Mouse (Mus musculus): ENCODE measurements around the gene Ogfr. TPM values are rescaled to one million over a fixed set of nuclear protein-coding genes. Genes with fewer than 3 reads are reported as not detected.

Ogfr gene
- total and polyA plus RNA-seq, 3 experiments = 57.3 to 79.1 (median 67.0) TPM

DNA sequence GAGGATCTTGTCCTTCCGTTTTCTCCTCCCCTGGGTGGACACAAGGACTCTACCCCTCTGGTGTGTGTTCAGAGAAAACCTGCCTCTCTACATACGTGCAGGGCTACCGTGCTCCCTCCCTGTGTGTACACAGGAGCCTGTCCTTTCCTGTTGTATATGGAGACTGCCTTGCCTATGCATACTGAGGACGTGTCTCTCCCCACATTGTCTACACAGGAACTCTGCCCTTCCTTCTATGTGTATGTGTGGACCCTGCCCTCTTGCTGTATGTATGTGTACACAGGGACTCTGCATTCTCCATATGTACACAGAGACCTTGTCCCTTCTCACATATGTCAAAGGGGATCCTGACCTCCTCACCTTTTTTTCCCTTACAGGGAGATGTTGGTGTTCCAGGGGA, 21.2 kb downstream of the Ogfr start:
- H3K4me2 ChIP-seq (ENCODE audit: insufficient read depth, low read depth, poor library complexity, severe bottlenecking) = no peak overlapping the region
- no peak overlapping the region for H3K27ac ChIP-seq (ENCODE audit: insufficient read depth, low read depth)
- no peak for TF ChIP-seq RCOR1 (conservative IDR thresholded peaks at IDR 0.05; ENCODE audit: low read depth, low read length)
- no peak for TF ChIP-seq USF2 (conservative IDR thresholded peaks at IDR 0.05; ENCODE audit: low read depth, low read length)
- TF ChIP-seq HCFC1 (IDR thresholded peaks at IDR 0.05; ENCODE audit: low read depth, low read length) = no peak
- no peak for TF ChIP-seq EP300 (IDR thresholded peaks at IDR 0.05; ENCODE audit: low read length)
- no peak for TF ChIP-seq CTCF (conservative IDR thresholded peaks at IDR 0.05 in 1 of 2, IDR thresholded peaks at IDR 0.05 in 1 of 2; ENCODE audit: low read depth in 2 of 2, low read length in 2 of 2)
- no peak for TF ChIP-seq MAFK (IDR thresholded peaks at IDR 0.05; ENCODE audit: insufficient replicate concordance, low read length)
- no peak for TF ChIP-seq ELF1 (IDR thresholded peaks at IDR 0.05; ENCODE audit: low read depth, low read length)
- TF ChIP-seq POLR2AphosphoS2 (IDR thresholded peaks at IDR 0.05; ENCODE audit: low read depth, low read length) = no peak
- TF ChIP-seq ETS1 (conservative IDR thresholded peaks at IDR 0.05; ENCODE audit: low read depth, low read length) = no peak
- TF ChIP-seq ZKSCAN1 (IDR thresholded peaks at IDR 0.05; ENCODE audit: borderline replicate concordance, low read depth, low read length) = no peak
- TF ChIP-seq ZC3H11A (IDR thresholded peaks at IDR 0.05; ENCODE audit: low read depth, low read length) = no peak
- no peak for TF ChIP-seq RAD21 (IDR thresholded peaks at IDR 0.05; ENCODE audit: low read depth, low read length)
- TF ChIP-seq MYC (IDR thresholded peaks at IDR 0.05; ENCODE audit: low read depth, low read length) = no peak
- no peak for TF ChIP-seq PAX5 (IDR thresholded peaks at IDR 0.05; ENCODE audit: low read length)
- no peak for TF ChIP-seq CHD1 (IDR thresholded peaks at IDR 0.05; ENCODE audit: low read depth, low read length)
- no peak for TF ChIP-seq GABPA (IDR thresholded peaks at IDR 0.05; ENCODE audit: insufficient replicate concordance, low read depth, low read length)
- no peak for TF ChIP-seq KAT2A (IDR thresholded peaks at IDR 0.05; ENCODE audit: insufficient replicate concordance, low read length)
- TF ChIP-seq TCF12 (IDR thresholded peaks at IDR 0.05; ENCODE audit: low read depth, low read length) = no peak
- peaks cover 2 to 6% of the 10 kb centered on the region in 2 experiments; a peak in 1 of 4 replicates for H3K4me1 ChIP-seq (ENCODE audit: control insufficient read depth in 1 of 2, insufficient read depth in 2 of 2)
- in situ Hi-C loops (cut with MboI; ENCODE audit: low pct_ligation_motif_present, low pct_unique_long_range_greater_than_20kb, low sequenced_read_pairs) (no loop called here), dilution Hi-C loops (cut with MboI; ENCODE audit: extremely low pct_ligation_motif_present, extremely low pct_unique_long_range_greater_than_20kb, low sequenced_read_pairs) (no loop called here)
- no peak overlapping the region for H3K4me3 ChIP-seq (replicated peaks in 1 of 3; ENCODE audit: low read depth in 2 of 3, low read length in 2 of 3, poor library complexity in 1 of 3)
- H3K9ac ChIP-seq (ENCODE audit: insufficient read depth, low read depth) = no peak overlapping the region
- no peaks in the 10 kb centered on the region for H3K9me3 ChIP-seq (replicated peaks; ENCODE audit: low read length)
- no peaks in the 10 kb centered on the region for H3K27me3 ChIP-seq (replicated peaks)
- no peaks in the 10 kb centered on the region for H3K79me2 ChIP-seq (replicated peaks; ENCODE audit: control insufficient read depth, extremely low read depth, insufficient read depth, poor library complexity, severe bottlenecking)
- H3K36me3 ChIP-seq (replicated peaks in 1 of 2; ENCODE audit: control insufficient read depth in 1 of 2, insufficient read depth in 1 of 2, low read length in 1 of 2) = peaks cover 5 to 73% of the 10 kb centered on the region in 2 experiments
- no peak for DNase-seq (ENCODE audit: extremely low read depth)

DNA sequence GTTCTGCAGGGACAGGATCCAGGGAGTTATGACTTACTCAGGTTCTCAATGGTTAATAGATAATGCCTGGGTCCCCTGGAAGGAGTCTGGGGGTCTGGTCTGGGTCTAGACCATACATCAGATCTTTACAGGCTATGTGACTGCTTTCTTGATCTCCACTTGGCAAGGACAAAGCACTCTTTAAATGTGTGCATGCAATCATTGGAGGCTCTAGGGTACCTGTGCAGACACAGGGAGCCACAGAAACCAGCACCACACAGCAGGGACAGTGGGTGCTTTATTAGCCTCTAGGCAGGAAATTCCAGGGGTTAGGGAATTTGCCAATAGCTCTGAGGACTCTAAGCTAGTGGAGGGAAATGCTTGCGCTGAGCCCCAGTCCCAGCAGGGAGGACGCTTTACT, 22.8 kb downstream of the Ogfr start:
- Histone ChIP-seq H3K27me3 (replicated peaks) (no peaks in the 10 kb centered on the region), H3K79me2 (replicated peaks; ENCODE audit: control insufficient read depth, extremely low read depth, insufficient read depth, poor library complexity, severe bottlenecking) (no peaks in the 10 kb centered on the region), H3K4me3 (replicated peaks in 1 of 3; ENCODE audit: low read depth in 2 of 3, low read length in 2 of 3, poor library complexity in 1 of 3) (no peak overlapping the region), H3K9me3 (replicated peaks; ENCODE audit: low read length) (no peaks in the 10 kb centered on the region), H3K4me2 (ENCODE audit: insufficient read depth, low read depth, poor library complexity, severe bottlenecking) (no peak overlapping the region), H3K27ac (ENCODE audit: insufficient read depth, low read depth) (no peak overlapping the region), H3K9ac (ENCODE audit: insufficient read depth, low read depth) (no peak overlapping the region), H3K36me3 (replicated peaks in 1 of 2; ENCODE audit: control insufficient read depth in 1 of 2, insufficient read depth in 1 of 2, low read length in 1 of 2) (peaks cover 5 to 70% of the 10 kb centered on the region in 2 experiments), H3K4me1 (ENCODE audit: control insufficient read depth in 1 of 2, insufficient read depth in 2 of 2) (no peaks in the 10 kb centered on the region)
- in situ Hi-C loops (cut with MboI; ENCODE audit: low pct_ligation_motif_present, low pct_unique_long_range_greater_than_20kb, low sequenced_read_pairs) (no loop called here), dilution Hi-C loops (cut with MboI; ENCODE audit: extremely low pct_ligation_motif_present, extremely low pct_unique_long_range_greater_than_20kb, low sequenced_read_pairs) (no loop called here)
- DNase-seq (ENCODE audit: extremely low read depth) = no peak
- no peak for TF ChIP-seq ZKSCAN1 (IDR thresholded peaks at IDR 0.05; ENCODE audit: borderline replicate concordance, low read depth, low read length)
- TF ChIP-seq E2F4 (IDR thresholded peaks at IDR 0.05; ENCODE audit: insufficient replicate concordance, low read depth, low read length) = no peak
- no peak for TF ChIP-seq MAX (IDR thresholded peaks at IDR 0.05; ENCODE audit: low read length)
- TF ChIP-seq JUND (conservative IDR thresholded peaks at IDR 0.05; ENCODE audit: low read depth, low read length) = no peak
- no peak for TF ChIP-seq USF1 (IDR thresholded peaks at IDR 0.05; ENCODE audit: low read depth, low read length)
- no peak for TF ChIP-seq JUN (IDR thresholded peaks at IDR 0.05; ENCODE audit: insufficient read depth, low read depth, low read length)
- no peak for TF ChIP-seq ETS1 (conservative IDR thresholded peaks at IDR 0.05; ENCODE audit: low read depth, low read length)
- TF ChIP-seq NELFE (IDR thresholded peaks at IDR 0.05; ENCODE audit: low read depth, low read length) = no peak
- no peak for TF ChIP-seq HCFC1 (IDR thresholded peaks at IDR 0.05; ENCODE audit: low read depth, low read length)
- TF ChIP-seq ZNF384 (IDR thresholded peaks at IDR 0.05; ENCODE audit: low read depth, low read length) = no peak
- no peak for TF ChIP-seq ZMIZ1 (IDR thresholded peaks at IDR 0.05; ENCODE audit: low read depth, low read length)
- TF ChIP-seq ELF1 (IDR thresholded peaks at IDR 0.05; ENCODE audit: low read depth, low read length) = no peak

Measured in CH12.LX (cell line).